Mouse (Mus musculus) testis, adult 2 months (tissue): ENCODE measurements around the gene Trio.

Source experiments
- CTCF ChIP-seq: fragments of 200-500 bp; IDR thresholded peaks from 2 replicates; pipeline ENCODE4 v1.5.1; 2012; ENCODE audit warnings: low read depth, mild to moderate bottlenecking, inconsistent platforms, low read length, moderate library complexity; ENCODE audit not compliant: control insufficient read depth, insufficient read depth, insufficient replicate concordance
- POLR2A ChIP-seq: fragments of 200-500 bp; IDR thresholded peaks from 2 replicates; pipeline ENCODE4 v1.6.1; 2012; ENCODE audit warnings: low read depth, mild to moderate bottlenecking, inconsistent platforms, low read length, moderate library complexity; ENCODE audit not compliant: control insufficient read depth

GRCm38 (mm10) chr15:27825390-27825789, 200.3 kb downstream of the Trio start:
- no peak for TF ChIP-seq CTCF
- TF ChIP-seq POLR2A: no peak
